Mouse (Mus musculus): Measurements from ENCODE around the gene Tnr.
A peak's percentile ranks its signal among the peaks of the same experiment; 100 is the strongest.

The Tnr gene

GRCm38 (mm10) chr1:159716301-159716700 is 192.7 kb downstream of the Tnr start:
- DNase-seq (ENCODE audit: low spot score in 2 of 2), result no peak

DNA sequence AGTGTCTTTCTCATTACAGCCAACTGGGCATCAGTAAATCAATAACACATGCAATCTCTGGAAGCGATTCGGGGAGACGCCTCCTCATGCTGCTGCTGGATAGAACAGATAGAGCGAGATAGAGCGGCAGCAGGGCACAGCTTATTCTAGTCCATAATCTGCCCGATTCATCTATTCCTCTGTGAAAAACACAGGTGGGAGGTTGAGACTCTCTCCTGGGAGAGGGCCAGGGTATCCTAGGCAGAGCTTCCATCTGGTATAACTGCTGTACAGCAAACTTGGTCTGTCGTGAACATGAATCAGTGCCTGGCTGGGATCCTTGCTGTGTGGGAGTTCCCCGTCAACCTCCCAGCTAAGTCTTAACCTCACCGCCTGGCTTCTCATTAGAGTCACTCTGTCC is 193.4 kb downstream of the Tnr start:
- peak; percentile 78 to 83 for DNase-seq (ENCODE audit: low spot score in 2 of 2)

DNA sequence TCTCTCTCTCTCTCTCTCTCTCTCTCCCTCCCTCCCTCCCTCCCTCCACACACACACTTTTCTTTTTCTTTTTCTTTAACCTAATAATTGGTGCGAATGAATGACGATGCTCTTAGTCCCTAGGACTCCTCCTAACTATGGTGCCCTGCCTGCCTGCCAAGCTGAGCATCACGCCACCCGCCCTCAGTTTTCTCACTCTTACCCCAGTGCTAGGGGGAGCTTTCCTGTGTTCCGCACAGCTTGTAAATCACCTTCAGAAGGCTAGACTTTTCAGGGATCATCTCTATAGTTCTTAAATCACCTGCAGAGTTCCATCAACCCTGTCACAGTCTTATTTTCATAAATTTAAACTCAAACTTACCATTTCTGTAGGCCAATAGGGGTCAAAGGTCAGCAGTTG is 200.2 kb downstream of the Tnr start:
- no peak for DNase-seq (ENCODE audit: low spot score in 2 of 2)

DNA sequence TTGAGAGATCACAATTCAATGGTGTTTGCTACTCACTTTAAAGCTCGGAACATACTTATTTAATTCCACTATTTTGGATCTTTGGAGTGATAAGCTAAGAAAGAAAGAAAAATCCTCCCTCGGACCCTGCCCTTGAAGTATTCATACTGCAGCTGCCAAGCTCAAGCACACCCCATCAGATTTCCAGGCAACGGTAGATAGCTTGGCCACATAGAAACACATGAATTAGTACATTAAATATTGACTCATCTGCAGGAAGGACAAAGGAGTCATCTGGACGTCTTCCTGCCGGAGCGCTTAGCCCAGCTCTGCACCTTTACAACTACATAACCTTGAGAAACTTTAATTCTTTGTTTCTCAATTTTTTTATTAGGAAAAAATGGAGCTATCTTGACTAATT is 205.7 kb downstream of the Tnr start:
- no peak for DNase-seq (ENCODE audit: low spot score in 2 of 2)

DNA sequence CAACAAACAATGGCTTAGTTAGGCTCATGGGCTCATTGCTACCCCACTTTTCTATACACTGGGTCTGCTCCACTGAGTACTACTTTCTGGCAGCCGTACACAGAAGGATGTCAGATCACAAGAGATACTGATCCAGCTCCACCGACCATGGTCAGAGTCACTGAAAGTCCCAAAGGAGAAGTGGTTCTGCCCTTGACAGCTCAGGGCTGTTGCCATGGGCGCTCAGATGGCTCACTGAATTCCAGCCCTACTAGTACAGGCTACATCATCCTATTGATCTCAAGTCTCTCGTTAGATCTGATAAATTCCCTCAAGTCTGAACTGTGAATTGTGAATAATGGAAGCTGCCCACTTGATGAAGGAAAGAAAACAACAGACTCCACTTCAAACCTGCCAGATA is 207.3 kb downstream of the Tnr start:
- DNase-seq (ENCODE audit: low spot score in 2 of 2), result no peak

DNA sequence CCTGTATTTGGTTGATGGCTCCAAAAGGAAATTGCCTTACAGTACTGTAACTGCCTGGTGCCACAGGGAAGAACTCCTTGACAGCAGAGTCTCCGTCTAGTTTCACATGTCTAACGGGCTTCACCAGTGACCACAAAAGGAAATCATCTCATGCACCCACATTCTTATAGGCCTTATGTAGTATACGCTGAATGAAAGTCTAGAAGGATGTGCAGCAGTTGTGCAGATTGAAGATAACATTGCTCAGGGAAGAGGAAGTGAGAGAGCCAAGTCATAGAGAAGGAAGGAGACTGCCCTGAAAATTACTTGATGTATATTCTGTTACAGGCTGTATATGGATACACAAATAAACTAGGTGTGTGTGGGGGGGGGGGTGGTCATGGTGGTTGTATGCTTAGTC is 211.5 kb downstream of the Tnr start:
- DNase-seq (ENCODE audit: low spot score in 2 of 2), result no peak

DNA sequence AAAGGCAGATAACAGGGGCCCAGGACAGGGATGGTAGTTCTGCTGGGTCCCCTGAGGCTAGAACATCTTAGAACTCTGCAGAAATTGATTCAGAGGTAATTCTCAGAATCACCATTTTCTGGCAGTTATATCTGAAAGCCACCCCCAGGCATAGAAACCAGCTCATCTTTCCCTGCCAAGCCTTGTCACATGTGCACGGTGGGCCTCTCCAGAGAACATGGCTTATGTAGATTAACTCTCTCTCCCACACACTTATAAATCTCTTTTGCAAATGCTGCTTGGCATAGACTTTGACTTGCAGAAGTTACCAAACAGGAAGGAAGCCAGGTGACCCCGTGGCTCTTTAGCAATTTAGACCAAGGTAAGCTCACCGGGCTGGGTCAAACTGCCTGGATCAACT is 215.9 kb downstream of the Tnr start:
- peak; percentile 46 to 58 for DNase-seq (ENCODE audit: low spot score in 2 of 2)

DNA sequence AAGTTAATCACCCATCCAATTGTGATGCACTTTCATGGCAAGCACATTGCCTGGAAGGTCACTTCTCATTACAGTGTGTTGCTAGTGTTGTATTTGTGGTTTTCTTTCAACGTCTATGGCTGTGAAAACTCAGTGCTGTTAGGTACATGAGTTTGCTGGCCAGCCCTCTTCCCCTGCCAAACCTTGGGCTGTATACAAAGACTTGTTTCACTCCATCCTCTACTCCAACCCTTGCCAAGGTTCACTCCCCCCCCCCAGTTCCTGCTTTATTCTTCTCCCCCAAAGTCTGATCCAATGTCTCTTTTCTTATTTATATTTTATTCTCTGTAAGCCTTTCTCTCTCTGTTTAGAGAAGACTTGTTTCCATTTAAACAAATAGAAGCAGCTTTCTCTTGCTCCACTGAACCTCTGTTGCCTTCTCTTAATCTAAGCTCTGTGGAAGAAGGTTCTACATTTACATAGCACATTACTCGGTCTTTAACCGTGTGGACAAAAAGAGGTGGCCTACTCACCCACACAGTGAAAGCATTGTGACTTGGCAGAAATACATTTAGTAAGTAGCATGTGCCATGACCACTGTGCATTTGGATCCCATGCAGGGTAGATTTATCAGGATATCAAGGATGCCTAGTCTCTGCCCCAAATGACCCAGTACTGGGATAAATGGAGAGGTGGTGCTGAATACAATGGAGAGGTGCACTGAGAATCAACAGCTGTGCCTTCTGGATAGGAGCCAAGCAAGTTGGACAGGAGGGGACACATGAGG is 217.9 kb downstream of the Tnr start:
- DNase-seq (ENCODE audit: low spot score in 2 of 2), result no peak

GRCm38 (mm10) chr1:159742003-159742274 is 218.4 kb downstream of the Tnr start:
- DNase-seq (ENCODE audit: low spot score in 2 of 2), result no peak

DNA sequence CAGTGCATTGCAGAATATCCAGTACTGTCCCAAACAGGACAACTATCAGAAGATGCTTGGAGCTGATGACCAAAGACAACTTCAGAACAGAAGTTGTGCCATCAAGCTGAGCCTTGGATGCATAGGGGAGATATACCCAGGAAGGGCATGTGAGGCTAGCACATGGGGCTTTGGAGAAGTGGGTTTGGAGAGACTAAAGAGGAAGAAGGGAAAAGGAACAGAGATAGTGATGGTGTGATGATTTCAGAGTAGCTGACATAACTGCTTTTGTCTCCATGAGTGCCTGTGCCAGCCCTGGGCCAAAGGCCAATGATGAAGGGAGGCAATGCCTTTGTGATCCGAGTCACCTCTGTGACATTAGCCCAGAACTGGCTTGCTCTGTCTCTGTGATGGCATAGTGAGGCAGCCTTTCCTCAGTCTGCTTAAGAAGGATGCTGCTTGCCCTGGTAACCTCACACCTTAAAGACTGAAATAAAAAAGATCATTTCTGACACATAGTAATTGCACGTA is 220.2 kb downstream of the Tnr start:
- no peak for DNase-seq (ENCODE audit: low spot score in 2 of 2)

DNA sequence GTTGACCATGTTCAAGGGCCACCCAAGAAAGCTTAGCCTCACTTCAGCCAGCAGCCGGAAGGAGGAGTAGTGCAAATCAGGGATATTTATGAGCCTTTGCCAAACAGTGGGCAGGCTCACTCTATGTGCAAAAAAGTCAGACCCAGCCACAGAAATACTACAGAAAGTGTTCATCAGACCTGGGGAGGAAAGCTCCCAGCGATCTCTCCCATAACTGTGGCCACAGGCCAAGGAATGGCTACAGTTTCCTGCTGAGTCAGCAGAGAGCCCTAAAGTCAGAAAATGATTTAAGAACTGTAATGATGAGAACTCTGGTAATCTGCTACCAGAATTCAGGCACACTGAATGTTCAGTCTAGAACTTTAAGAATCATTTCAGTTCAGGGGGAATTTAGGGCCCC is 221.7 kb downstream of the Tnr start:
- DNase-seq (ENCODE audit: low spot score in 2 of 2), result no peak

GRCm38 (mm10) chr1:159747969-159748368 is 224.4 kb downstream of the Tnr start:
- no peak for DNase-seq (ENCODE audit: low spot score in 2 of 2)

GRCm38 (mm10) chr1:159750411-159750810 is 226.8 kb downstream of the Tnr start:
- no peak for DNase-seq (ENCODE audit: low spot score in 2 of 2)

GRCm38 (mm10) chr1:159750876-159751275 is 227.3 kb downstream of the Tnr start:
- DNase-seq (ENCODE audit: low spot score in 2 of 2), result no peak

DNA sequence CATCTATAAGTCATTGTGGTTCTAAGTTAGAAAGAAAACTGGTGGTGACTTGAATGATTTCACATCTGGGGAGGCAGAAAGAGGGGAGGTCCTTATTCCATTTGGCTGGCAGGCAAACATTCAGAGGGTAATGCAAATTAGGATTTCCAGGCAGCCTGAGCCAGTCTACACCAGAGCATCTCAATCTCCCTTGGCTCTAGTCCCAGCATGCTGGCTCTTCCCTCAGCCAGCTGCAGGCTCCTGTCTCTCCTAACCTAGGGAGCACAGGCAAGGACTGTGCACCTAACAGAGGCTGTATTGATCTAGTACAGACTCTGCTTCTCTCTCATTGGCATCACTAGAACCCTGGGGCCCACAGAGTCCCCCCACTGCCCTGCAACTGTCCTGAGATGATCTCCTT is 237.4 kb downstream of the Tnr start:
- no peak for DNase-seq (ENCODE audit: low spot score in 2 of 2)

- DNase-seq (ENCODE audit: low spot score in 2 of 2), result no peak
Observed at GRCm38 (mm10) chr1:159763901-159764300, 240.3 kb downstream of the Tnr start.

DNA sequence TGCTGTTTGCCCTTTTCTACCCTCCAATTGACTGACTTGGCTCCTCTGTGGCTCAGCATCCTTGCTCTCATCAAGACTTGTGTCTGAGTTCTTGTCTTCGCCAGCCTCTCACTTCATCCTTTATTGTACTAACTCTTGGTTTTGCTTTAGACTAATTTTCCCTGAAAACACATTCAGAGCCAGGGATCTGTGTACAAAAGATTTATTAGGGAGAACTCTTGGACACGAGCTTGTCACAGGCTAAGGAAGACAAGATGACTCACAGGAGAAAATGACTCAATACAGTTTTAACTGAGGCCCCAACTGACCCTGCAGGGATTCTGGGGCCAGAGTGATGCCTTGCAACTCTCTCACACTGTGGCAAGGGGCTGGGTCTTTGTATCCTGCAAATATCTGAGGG is 241.3 kb downstream of the Tnr start:
- no peak for DNase-seq (ENCODE audit: low spot score in 2 of 2)

- DNase-seq (ENCODE audit: low spot score in 2 of 2), result no peak
Observed at GRCm38 (mm10) chr1:159769948-159770347, 246.4 kb downstream of the Tnr start.

GRCm38 (mm10) chr1:159773671-159774070 is 250.1 kb downstream of the Tnr start:
- peak; percentile 79 to 81 for DNase-seq (ENCODE audit: low spot score in 2 of 2)

DNA sequence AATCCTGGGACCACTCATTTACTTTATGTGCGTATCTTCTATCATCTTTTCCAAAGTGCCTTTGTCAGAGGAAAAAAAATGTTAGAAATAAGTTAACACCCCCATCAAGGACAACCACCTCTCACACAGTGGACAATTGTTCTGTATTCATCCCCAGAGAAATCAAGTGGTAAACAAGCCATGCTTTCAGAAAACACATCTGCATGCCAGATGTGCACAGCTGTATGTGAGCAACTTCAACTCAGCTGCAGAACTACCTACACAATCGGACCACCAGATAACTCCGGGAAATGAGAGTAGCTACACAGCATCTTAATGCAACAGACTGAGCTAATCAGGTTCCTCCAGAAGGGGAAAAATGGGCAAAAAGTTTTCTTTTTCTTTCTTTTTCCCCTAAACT is 251.6 kb downstream of the Tnr start:
- DNase-seq (ENCODE audit: low spot score in 2 of 2), result no peak

DNA sequence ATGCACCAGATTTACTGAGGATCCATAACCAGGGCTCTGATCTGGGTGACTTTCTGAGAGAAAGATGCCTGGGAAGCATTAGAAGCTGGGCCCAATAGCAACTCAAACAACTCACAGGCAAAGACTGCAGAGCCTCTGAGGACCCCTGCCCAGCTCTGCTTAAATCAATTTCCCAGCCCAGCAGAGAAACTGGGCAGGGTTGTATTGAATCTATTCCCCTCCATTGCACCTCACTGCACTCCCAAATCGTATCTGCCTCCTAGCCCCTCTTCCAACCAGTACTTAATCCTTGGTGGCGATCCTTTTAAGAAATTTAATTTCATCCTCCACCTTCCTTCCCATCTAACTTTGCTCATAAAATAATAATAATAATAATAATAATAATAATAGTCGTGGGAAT is 253.5 kb downstream of the Tnr start:
- no peak for DNase-seq (ENCODE audit: low spot score in 2 of 2)

GRCm38 (mm10) chr1:159779424-159779823 is 255.9 kb downstream of the Tnr start:
- no peak for DNase-seq (ENCODE audit: low spot score in 2 of 2)

- DNase-seq (ENCODE audit: low spot score in 2 of 2), result peak; percentile 68 to 69
Observed at GRCm38 (mm10) chr1:159783842-159784241, 260.3 kb downstream of the Tnr start.

DNA sequence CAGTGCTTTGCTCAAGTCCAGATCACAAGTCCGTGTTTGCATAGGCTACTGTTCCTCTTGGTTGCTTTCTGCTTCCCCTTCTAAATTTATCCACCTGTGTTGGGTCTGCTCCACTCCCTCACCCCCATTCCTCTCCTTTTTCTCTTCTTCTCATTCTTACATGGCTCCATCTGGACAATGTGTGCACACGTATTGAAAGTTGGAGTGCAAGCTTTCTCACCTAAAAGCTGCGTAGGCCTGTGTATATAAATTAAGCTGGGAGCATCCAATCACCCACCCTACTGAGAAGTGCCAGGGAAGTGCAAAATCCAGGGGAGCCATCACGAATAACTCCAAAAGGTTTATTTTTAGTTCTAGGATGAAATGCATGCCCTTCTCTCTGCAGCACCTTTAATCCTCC is 264.7 kb downstream of the Tnr start:
- peak; percentile 46 to 57 for DNase-seq (ENCODE audit: low spot score in 2 of 2)

Data from right cerebral cortex, adult 2 months (tissue).